Mouse (Mus musculus) embryonic facial prominence, embryonic 14.5 days (tissue): ENCODE data around the gene Slc16a6. TPM values are rescaled to one million over a fixed set of nuclear protein-coding genes. Genes with fewer than 3 reads are reported as not detected.

Experiments
- ATAC-seq: fragments of 200-750 bp; cut with Nextera tagmentation; 2 replicates; pipeline ENCODE4 v1.8.0; 2017; ENCODE audit warnings: low read depth, moderate number of reproducible peaks, moderate TSS enrichment
- DNase-seq: peaks from one replicate; pipeline ENCODE4 v3.0.0-alpha.2; 2015; ENCODE audit warnings: low spot score
- H3K27ac ChIP-seq: fragments of 300-500 bp; sonication (generic); replicated peaks from 2 replicates; pipeline ENCODE4 v1.5.1; 2014; ENCODE audit warnings: low read depth, mild to moderate bottlenecking, low read length, moderate library complexity
- H3K27me3 ChIP-seq: fragments of 300-500 bp; sonication (generic); replicated peaks from 2 replicates; pipeline ENCODE4 v1.6.1; 2014; ENCODE audit warnings: low read length; ENCODE audit not compliant: control insufficient read depth, insufficient read depth
- H3K36me3 ChIP-seq: fragments of 300-500 bp; sonication (generic); 2 replicates; pipeline ENCODE4 v1.6.1; 2014; ENCODE audit warnings: low read length, mixed read lengths; ENCODE audit not compliant: control insufficient read depth, insufficient read depth
- H3K4me1 ChIP-seq: fragments of 300-500 bp; sonication (generic); 2 replicates; pipeline ENCODE4 v1.6.1; 2014; ENCODE audit warnings: antibody characterized with exemption, low read length; ENCODE audit not compliant: control insufficient read depth, insufficient read depth
- H3K4me2 ChIP-seq: fragments of 300-500 bp; sonication (generic); 2 replicates; pipeline ENCODE4 v1.6.1; 2014; ENCODE audit warnings: low read depth, mild to moderate bottlenecking, low read length, moderate library complexity, mixed read lengths
- H3K4me3 ChIP-seq: fragments of 300-500 bp; sonication (generic); 2 replicates; pipeline ENCODE4 v1.5.1; 2014; ENCODE audit warnings: low read depth, mild to moderate bottlenecking, low read length
- H3K9ac ChIP-seq: fragments of 300-500 bp; sonication (generic); 2 replicates; pipeline ENCODE4 v1.6.1; 2014; ENCODE audit warnings: low read depth, mild to moderate bottlenecking, low read length, moderate library complexity, mixed read lengths
- H3K9me3 ChIP-seq: fragments of 300-500 bp; sonication (generic); 2 replicates; pipeline ENCODE4 v1.6.1; 2016; ENCODE audit warnings: low read length; ENCODE audit not compliant: control insufficient read depth
- WGBS: fragments of 180-500 bp; shearing (Covaris S2); extraction: QIAGEN DNeasy Blood & Tissue Kit; methylation state at CpG from one replicate; pipeline ENCODE4 v1.1.7; 2014; 5-methylcytosine and 5-hydroxymethylcytosine counted together
- polyA plus RNA-seq: library from polyadenylated mRNA; unstranded; fragments of >200 nt; fragmentation: Nextera tagmentation; extraction: Ambion mirVana; gene quantifications from 2 replicates; pipeline ENCODE4 v1.2.1, GENCODE M21; 2014

The Slc16a6 gene
- polyA plus RNA-seq, 1 experiment from 2014 or later, result 5.6 TPM

DNA sequence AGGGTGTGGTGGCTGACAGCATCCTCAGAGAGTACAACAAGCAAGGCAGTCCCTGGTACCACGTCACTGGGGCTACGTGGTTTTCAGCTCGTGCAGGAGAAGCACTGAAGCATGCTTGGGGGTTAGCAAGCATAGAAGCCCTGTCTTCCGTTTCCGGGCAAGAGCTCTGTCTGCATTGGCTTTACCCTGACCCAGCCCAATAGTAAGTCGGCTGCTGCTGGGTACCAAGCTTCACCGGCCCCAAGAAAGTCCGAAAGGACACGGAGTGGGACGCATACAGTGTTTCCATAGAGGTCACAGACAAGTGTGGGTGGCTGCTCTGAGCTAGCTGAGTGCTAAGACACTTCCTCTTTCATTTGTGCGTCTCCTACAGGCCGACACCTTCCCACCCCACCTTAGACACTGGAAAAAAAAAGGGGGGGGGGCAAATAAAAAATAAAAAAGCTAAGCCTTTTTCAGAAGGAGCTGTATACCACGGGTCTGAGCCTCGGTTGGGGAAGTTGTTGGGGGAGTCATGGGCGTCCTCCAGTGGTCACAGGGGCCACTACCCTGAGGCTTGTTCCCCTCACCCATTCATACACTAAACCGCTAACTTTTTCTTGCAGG, 53.3 kb downstream of the Slc16a6 start:
- Histone ChIP-seq H3K4me2 (peak overlapping the region; percentile 15; the same call in 1 of the 2 replicates), H3K27ac (no peak overlapping the region), H3K4me3 (no peak overlapping the region), H3K4me1 (no peaks in the 10 kb centered on the region), H3K9me3 (peaks cover 5% of the 10 kb centered on the region; the same call in 1 of the 2 replicates), H3K27me3 (no peaks in the 10 kb centered on the region), H3K36me3 (no peaks in the 10 kb centered on the region), H3K9ac (no peak overlapping the region)
- DNase-seq (no peak), ATAC-seq (no peak)
- WGBS, result 40% methylated on average over 16 of the region's 16 CpGs

DNA sequence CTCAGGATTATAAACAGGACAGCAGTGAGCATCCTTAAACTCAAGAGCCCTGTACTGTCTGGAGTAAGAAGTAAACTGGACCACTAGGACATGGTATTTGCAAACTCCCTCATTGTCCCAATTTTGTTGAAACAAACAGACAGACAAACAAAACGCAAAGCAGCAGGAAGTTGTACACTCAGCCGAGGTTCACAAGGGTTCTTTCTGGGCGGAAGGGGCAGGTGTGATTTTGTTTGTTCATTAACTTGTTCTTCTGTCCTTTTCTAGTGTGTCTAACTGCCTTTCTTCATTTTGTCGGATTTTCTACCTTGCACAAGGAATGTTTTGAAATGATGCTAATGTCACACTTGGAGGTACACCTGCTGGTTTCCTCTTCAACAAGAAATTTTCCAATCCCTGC, 53.9 kb downstream of the Slc16a6 start:
- Histone ChIP-seq H3K36me3 (no peaks in the 10 kb centered on the region), H3K9ac (no peak overlapping the region), H3K9me3 (peaks cover 5% of the 10 kb centered on the region; the same call in 1 of the 2 replicates), H3K4me2 (no peak overlapping the region), H3K27me3 (no peaks in the 10 kb centered on the region), H3K4me1 (no peaks in the 10 kb centered on the region), H3K27ac (no peak overlapping the region), H3K4me3 (no peak overlapping the region)
- ATAC-seq (no peak), DNase-seq (no peak)
- 48% methylated on average over 4 of the region's 4 CpGs for WGBS

GRCm38 (mm10) chr11:109417472-109418040, 55.8 kb downstream of the Slc16a6 start:
- H3K4me1 ChIP-seq, result no peaks in the 10 kb centered on the region
- no peak for DNase-seq
- H3K9ac ChIP-seq, result no peak overlapping the region
- no peak for ATAC-seq
- 85% methylated on average over 9 of the region's 9 CpGs for WGBS
- no peaks in the 10 kb centered on the region for H3K27me3 ChIP-seq
- no peak overlapping the region for H3K4me3 ChIP-seq
- H3K36me3 ChIP-seq, result no peaks in the 10 kb centered on the region
- no peak overlapping the region for H3K27ac ChIP-seq
- H3K9me3 ChIP-seq, result peaks cover 5% of the 10 kb centered on the region; the same call in 1 of the 2 replicates
- H3K4me2 ChIP-seq, result no peak overlapping the region

DNA sequence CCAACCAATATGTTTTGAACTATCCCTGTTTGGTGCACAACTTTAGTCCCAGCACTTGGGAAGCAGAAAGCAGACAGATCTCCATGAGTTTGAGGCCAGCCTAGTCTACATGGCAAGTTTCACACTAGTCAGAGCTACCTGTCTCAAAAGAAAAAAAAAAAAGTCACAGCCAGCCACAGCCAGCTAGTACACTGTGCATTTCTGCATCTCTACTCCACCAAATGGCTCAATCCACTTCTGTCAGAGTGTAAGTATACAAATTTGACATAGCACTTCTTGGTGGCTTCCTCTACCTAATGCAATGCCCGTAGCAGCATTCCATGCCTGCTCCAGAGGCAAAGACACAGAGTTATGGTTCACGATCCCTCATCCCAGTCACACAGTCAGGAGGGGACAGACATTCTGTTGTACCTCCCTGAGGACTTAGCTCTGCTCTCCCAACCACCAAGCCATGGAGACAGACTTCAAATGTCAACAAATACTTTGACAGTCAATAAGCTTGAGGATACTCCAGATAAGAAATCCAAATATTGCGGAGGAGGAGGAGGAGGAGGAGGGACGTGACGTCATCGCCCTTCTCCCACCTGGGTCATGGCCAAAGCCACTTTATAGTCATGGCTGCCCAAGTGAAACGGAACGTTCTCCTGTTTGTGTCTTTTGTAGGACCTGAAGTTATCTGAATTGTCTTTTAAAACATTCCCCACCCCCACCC, 56.5 kb downstream of the Slc16a6 start:
- no peak for DNase-seq
- H3K4me1 ChIP-seq, result no peaks in the 10 kb centered on the region
- no peak overlapping the region for H3K4me3 ChIP-seq
- H3K9me3 ChIP-seq, result no peaks in the 10 kb centered on the region
- no peak overlapping the region for H3K27ac ChIP-seq
- no peak overlapping the region for H3K4me2 ChIP-seq
- ATAC-seq, result no peak
- no peak overlapping the region for H3K9ac ChIP-seq
- 84% methylated on average over 8 of the region's 8 CpGs for WGBS
- H3K27me3 ChIP-seq, result no peaks in the 10 kb centered on the region
- no peaks in the 10 kb centered on the region for H3K36me3 ChIP-seq

DNA sequence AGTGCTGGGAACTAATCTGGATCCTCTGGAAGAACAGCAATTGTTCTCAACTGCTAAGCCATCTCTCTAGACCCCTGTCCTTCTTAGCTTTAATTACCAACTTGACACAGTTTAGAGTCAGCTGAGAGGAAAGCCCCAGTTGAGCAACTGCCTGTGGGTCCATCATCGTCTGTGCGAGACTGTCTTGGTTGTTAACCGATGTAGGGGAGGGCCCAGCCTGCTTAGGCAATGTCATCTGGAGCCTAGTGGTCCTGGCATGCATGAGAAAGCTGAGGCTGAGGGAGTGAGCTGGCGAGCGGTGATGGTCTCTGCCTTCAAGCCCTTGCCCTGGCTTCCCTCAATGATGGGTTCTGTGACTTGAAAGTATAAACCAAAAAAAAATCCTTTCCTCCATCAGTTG, 58.6 kb downstream of the Slc16a6 start:
- H3K27me3 ChIP-seq, result no peaks in the 10 kb centered on the region
- no peak overlapping the region for H3K9ac ChIP-seq
- H3K27ac ChIP-seq, result no peak overlapping the region
- no peaks in the 10 kb centered on the region for H3K4me1 ChIP-seq
- no peaks in the 10 kb centered on the region for H3K9me3 ChIP-seq
- DNase-seq (no peak), ATAC-seq (no peak)
- no peak overlapping the region for H3K4me2 ChIP-seq
- 87% methylated on average over 5 of the region's 5 CpGs for WGBS
- no peak overlapping the region for H3K4me3 ChIP-seq
- H3K36me3 ChIP-seq, result no peaks in the 10 kb centered on the region

- no peak within 1 kb of the TSS for H3K27ac ChIP-seq
- no peaks in the 10 kb centered on the region for H3K36me3 ChIP-seq
- no peak for DNase-seq
- H3K27me3 ChIP-seq, result no peaks in the 10 kb centered on the region
- H3K9me3 ChIP-seq, result no peaks in the 10 kb centered on the region
- H3K4me2 ChIP-seq, result no peak within 1 kb of the TSS
- no peak within 1 kb of the TSS for H3K9ac ChIP-seq
- H3K4me1 ChIP-seq, result no peaks in the 10 kb centered on the region
- ATAC-seq, result no peak
- WGBS, result 85% methylated on average over 6 of the region's 6 CpGs
- H3K4me3 ChIP-seq, result no peak within 1 kb of the TSS
Observed at GRCm38 (mm10) chr11:109413617-109414016, 59.8 kb downstream of the Slc16a6 start, which contains the start of gene 9930022D16Rik. TSS of gene 9930022D16Rik (plus strand) at chr11:109413917.

GRCm38 (mm10) chr11:109410197-109410980, 63.0 kb downstream of the Slc16a6 start:
- Histone ChIP-seq H3K4me1 (no peaks in the 10 kb centered on the region), H3K4me2 (no peak overlapping the region), H3K9ac (no peak overlapping the region), H3K36me3 (no peaks in the 10 kb centered on the region), H3K4me3 (no peak overlapping the region), H3K9me3 (no peaks in the 10 kb centered on the region), H3K27ac (no peak overlapping the region), H3K27me3 (no peaks in the 10 kb centered on the region)
- no peak for ATAC-seq
- no peak for DNase-seq
- 89% methylated on average over 15 of the region's 15 CpGs for WGBS

DNA sequence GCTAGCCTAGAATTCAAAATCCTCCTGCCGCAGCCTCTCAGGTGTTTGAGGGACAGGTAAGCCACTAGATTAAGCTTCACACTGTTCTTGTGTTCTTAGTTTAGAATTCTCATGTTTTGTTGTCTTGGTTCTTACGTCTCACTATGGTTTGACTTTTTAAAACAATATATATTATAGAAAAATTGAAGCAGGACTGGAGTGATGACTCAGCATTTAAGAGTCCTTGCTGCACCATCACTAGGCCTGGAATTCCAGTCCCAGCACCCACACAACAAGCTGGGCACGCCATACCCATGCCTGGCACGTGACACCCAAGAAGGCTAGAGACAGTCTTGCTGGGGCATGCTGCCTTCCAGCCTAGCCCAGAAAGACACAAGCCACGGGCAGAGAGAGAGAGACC, 67.0 kb downstream of the Slc16a6 start:
- WGBS, result 83% methylated on average over 5 of the region's 5 CpGs
- no peak overlapping the region for H3K4me2 ChIP-seq
- H3K9me3 ChIP-seq, result no peaks in the 10 kb centered on the region
- no peak overlapping the region for H3K4me3 ChIP-seq
- no peak overlapping the region for H3K27ac ChIP-seq
- ATAC-seq (no peak), DNase-seq (no peak)
- H3K4me1 ChIP-seq, result no peaks in the 10 kb centered on the region
- H3K36me3 ChIP-seq, result no peaks in the 10 kb centered on the region
- no peak overlapping the region for H3K9ac ChIP-seq
- H3K27me3 ChIP-seq, result no peaks in the 10 kb centered on the region
